Mouse (Mus musculus) right cerebral cortex, postnatal 10 days (tissue): ENCODE measurements around the gene Ccar1.
"Not testable (repeated sequence)": the region's sequence is repeated elsewhere in the genome, so short reads cannot be mapped to it uniquely, and the experiment has no call there.

Experiments used
- DNase-seq, 2 experiments: peaks; one replicate each; pipeline ENCODE4 v3.0.0; 2021; ENCODE audit warnings: low spot score in 2 of 2

Gene Ccar1

DNA sequence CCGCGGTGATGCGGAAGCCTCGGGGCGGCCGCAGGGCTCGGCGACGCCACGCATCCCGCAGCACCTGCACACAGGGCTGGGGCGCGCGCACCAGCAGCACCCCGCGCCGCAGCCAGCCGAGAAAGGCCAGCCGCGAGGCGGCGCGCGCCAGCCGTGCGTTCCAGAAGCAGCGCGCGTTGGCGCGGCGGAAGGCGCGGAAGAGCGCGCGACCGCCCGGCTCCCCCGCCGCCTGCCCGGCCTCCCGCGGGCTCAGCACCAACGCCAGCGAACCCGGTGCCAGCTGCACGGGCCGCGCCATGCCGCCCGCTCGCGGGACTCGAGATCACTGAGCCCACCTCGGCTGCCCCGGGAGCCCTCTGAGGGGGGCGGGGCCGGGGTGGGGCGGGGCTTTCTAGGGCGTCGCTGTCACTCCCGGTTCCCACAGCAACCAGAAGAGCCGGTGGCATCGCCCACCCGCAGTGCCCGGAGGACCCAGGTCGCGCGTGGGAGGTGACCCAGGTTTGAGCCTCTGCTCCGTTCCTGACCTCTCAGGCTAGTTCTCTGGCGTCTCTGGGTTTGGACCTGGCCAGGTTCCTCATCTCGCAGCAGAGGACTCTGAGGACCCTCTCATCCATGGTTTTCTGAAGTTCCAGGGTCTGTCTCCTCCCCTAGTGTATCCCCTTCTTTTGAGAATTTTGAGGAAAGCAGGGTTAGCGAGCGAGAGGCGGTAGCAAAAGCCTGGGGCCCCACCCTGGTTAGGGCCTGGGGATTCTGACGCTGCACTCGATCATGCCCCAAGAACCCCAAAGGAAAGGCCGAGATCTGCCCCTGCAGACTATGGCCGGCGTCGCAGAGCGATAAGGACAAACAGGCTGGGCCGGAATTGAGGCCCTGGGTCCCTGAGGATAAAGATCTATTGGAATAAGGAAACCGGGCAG, 66.1 kb downstream of the Ccar1 start, which contains the start of gene Stox1:
Stox1 (minus strand) TSS at position 358 of the 917 bp plus-strand sequence.
- peak; percentile 70 to 73 for DNase-seq

DNA sequence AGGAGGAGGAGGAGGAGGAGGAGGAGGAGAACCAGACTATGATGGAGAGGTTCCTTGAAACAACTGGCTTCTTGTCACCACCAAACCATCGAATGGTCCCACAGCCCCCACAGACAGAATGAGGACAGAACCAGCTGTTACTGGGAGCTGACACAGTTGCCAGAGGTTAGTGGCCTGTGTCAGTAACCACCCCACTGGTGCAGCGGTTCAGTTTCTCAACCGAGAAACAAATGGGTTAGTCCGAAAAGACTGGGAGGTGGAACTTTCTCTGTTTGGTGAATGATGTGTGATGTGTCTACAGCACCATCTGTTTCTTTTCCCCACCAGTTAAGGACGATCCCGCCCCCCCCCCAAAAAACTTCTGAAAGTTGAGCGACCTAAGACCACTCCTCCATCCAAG, 67.2 kb downstream of the Ccar1 start:
- no peak for DNase-seq

DNA sequence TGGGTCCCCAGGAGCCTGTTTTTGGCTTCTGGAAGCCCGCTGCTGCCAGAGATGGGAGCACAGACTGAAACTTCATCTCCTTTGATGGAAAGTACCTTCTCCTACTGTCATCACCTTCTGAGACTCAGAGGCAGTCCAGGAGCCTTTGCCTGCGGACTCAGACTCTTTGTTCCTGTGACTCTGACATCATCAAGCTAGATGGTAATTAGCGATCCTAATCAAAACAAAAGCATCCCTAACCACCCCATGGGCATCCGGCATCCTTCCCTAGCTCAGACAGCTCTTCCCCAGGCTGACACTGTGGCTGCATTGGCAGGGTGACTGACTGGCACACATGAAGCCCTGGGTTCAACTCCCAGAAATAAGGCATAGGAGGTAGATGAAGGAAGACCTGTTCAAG, 69.4 kb downstream of the Ccar1 start:
- no peak for DNase-seq

DNA sequence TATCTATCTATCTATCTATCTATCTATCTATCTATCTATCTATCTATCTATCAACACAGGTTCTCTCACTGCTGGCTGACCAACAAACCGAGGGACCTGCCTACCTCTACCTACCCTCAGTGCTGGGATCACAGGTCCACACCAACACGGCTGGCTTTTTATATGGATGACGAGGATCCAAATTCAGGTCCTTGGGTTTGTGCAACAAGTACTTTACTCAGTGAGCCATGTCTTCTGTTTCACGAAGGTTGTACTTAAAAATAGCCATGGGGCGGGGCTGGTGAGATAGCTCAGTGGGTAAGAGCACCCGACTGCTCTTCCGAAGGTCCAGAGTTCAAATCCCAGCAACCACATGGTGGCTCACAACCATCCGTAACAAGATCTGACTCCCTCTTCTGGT, 71.5 kb downstream of the Ccar1 start:
- not testable (repeated sequence) for DNase-seq

DNA sequence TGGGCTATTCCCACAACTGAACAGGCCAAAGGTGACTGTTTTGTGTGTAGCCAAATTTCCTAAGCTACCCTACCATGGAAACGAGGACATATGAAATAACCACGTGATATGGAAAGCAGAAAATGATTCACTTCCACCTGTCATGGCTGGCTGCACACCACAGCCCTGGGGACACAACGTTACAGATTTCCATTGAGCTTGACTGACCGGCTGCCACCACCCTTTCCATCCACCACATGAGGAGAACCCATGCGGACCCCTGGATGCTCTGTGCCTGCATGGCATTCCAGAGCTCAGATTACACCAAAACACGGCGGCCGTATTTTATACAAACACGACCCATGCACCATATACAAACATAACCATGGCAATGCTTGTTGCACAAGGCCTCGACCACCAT, 78.6 kb downstream of the Ccar1 start:
- no peak for DNase-seq

DNA sequence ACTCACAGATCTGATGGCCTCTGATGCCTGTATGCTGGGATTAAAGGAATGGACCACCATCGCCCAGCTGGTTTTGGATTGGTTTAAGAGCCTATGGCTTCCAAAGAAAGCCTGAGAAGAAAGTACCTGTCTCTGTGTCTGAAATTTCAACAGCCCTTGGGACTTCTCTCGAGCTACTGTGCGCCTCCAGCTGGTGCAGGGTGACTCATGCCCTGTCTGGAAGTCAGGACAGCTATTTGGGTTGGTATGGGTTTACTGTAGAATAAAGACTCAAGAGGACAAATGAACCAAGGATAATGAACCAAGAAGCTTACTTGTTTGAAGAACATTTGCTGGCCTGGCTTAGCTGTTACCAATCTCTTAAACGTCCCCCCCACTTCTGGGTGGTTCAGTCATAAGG, 88.5 kb downstream of the Ccar1 start:
- DNase-seq: no peak

DNA sequence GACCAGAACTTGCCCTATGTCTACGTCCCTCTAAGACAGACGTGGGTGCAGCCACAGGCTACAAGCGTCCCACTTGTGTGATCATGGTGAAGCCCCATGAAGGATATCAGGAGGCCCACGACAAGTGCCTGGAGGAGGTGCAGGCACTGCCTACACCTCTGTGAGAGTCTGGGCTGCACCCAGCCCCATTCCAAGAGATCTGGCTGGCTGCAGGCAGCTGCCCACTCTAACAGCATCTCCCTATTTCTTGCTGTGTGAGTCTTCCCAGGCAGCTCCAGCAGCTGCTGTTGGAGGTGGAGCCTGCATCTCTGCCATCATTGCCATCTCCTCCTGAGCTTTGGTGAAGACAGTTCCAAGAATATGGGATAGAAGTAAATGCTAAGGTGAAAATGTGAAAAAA, 89.7 kb downstream of the Ccar1 start:
- no peak for DNase-seq
